Comparison of ENCODE assay signal across 7 mouse cellular contexts in the genomic region with DNA sequence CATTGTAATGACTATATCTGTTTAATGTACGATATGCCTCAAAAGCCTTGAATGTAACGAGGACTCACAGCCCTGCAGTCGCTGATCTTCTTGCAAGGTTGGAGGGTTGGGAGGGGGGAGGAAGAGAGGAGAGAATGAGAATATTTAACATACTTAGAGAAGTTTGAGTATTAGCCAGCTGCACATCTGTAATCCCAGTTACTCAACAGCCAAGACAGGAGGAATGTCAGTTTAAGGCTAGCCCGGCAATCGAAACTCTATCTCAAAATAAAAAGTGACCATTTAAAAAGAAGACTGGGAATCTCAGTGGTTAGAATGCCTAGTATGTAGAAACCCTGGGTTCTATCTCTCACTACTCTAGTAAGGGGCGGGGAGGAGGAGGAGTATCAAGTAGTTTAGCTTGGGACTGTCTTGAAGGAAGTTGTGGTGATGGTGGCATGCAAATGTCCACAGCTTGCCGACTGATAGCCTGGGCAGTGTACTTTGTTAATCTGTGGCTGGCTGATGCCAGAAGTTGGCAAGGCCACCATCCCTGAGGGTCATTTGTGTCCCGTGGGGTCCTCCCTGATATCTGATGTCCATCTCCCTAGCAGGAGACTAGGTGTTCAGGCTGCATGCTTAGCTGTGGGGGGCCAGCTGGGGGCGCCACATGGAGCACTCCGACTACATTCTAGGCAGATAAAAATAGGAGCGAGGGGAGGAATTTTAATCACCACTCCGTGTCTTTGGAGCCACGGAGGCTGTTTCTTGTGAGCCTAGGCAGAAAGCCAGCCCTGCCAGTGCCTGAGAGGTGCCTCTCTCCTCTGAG. TPM values are rescaled to one million over a fixed set of nuclear protein-coding genes. Genes with fewer than 3 reads are reported as not detected.
DNase-seq lines count a peak whose midpoint lies in the region; ATAC-seq and TF ChIP-seq lines count a peak whose summit lies in the region.

No protein-coding gene starts in this region.

- no peak overlapping the region for H3K4me2 ChIP-seq in forebrain, embryonic 16.5 days (ENCODE audit: low read length)

- H3K27me3 ChIP-seq in forebrain, embryonic 16.5 days (replicated peaks; ENCODE audit: control insufficient read depth, insufficient read depth, low read length) = no peaks in the 10 kb centered on the region
- H3K27me3 ChIP-seq in cerebellum, adult 2 months (ENCODE audit: control insufficient read depth, insufficient read depth, low read length) = no peaks in the 10 kb centered on the region

- TF ChIP-seq CTCF in lung, adult 2 months (IDR thresholded peaks at IDR 0.05; ENCODE audit: insufficient read depth, low read length) = 0 out of 2 replicates have a peak, but pooled peaks have one; percentile 16
- TF ChIP-seq CTCF in layer of hippocampus, adult 2 months (conservative IDR thresholded peaks at IDR 0.05) = peak; percentile 72
- TF ChIP-seq CTCF in cerebellum, adult 2 months (IDR thresholded peaks at IDR 0.05; ENCODE audit: borderline replicate concordance, insufficient read depth, low read depth, low read length) = no peak; the same call in 1 of the 2 replicates

- 40% methylated on average over 13 of the region's 13 CpGs for WGBS in lung, adult 2 months
- 51% methylated on average over 13 of the region's 13 CpGs for WGBS in forebrain, embryonic 16.5 days
- 52% methylated on average over 13 of the region's 13 CpGs for WGBS in cerebellum, adult 2 months

- peak; percentile 43 for ATAC-seq in forebrain, embryonic 16.5 days
- ATAC-seq in megakaryocyte progenitor cell, adult 5-6 weeks (replicated peaks; ENCODE audit: poor library complexity) = peak; percentile 28

- peaks cover 49% of the 10 kb centered on the region for H3K4me1 ChIP-seq in lung, adult 2 months (ENCODE audit: control insufficient read depth, insufficient read depth, low read length)
- peaks cover 42% of the 10 kb centered on the region for H3K4me1 ChIP-seq in forebrain, embryonic 16.5 days (replicated peaks; ENCODE audit: control insufficient read depth, insufficient read depth, low read length)
- peaks cover 16% of the 10 kb centered on the region for H3K4me1 ChIP-seq in cerebellum, adult 2 months (ENCODE audit: control insufficient read depth, insufficient read depth, low read length)

- H3K36me3 ChIP-seq in forebrain, embryonic 16.5 days (ENCODE audit: control insufficient read depth, insufficient read depth) = no peaks in the 10 kb centered on the region

- no peak overlapping the region for H3K4me3 ChIP-seq in lung, adult 2 months (replicated peaks; ENCODE audit: extremely low read depth, low read depth, low read length)
- no peak overlapping the region for H3K4me3 ChIP-seq in forebrain, embryonic 16.5 days (replicated peaks; ENCODE audit: low read length)
- no peak overlapping the region for H3K4me3 ChIP-seq in layer of hippocampus, adult 2 months
- no peak overlapping the region for H3K4me3 ChIP-seq in cerebellum, adult 2 months (replicated peaks; ENCODE audit: insufficient read depth, low read depth, low read length)

- TF ChIP-seq POLR2A in lung, adult 2 months (IDR thresholded peaks at IDR 0.05; ENCODE audit: borderline replicate concordance, extremely low read depth, low read depth, low read length) = no peak
- TF ChIP-seq POLR2A in cerebellum, adult 2 months (IDR thresholded peaks at IDR 0.05; ENCODE audit: borderline replicate concordance, insufficient read depth, low read length) = no peak

- no peak overlapping the region for H3K9ac ChIP-seq in forebrain, embryonic 16.5 days (replicated peaks; ENCODE audit: low read depth, low read length)

- no peak overlapping the region for H3K27ac ChIP-seq in forebrain, embryonic 16.5 days (ENCODE audit: low read length)
- H3K27ac ChIP-seq in layer of hippocampus, adult 2 months = no peak overlapping the region
- H3K27ac ChIP-seq in cerebellum, adult 2 months (ENCODE audit: insufficient read depth, low read length) = no peak overlapping the region

- no peaks in the 10 kb centered on the region for H3K9me3 ChIP-seq in forebrain, embryonic 16.5 days (ENCODE audit: control insufficient read depth, low read length)

- DNase-seq in lung, adult 2 months = no peak
- DNase-seq in lung, postnatal 25 days (ENCODE audit: low spot score) = no peak
- DNase-seq in embryo, embryonic 11 days = peak; percentile 53
- DNase-seq in layer of hippocampus, adult 2 months (ENCODE audit: low spot score in 2 of 2) = peak; percentile 29 to 39
- no peak for DNase-seq in cerebellum, adult 2 months

RNA-seq across cellular contexts. Expression of a gene that starts 46.4 kb away (rescaled TPM):
- polyA plus RNA-seq in lung, adult 2 months (2012; rRNA removed) = 143 and 171 TPM in 2 replicates
- polyA plus RNA-seq in forebrain, embryonic 16.5 days (2015; fragmentation: Nextera tagmentation; extraction: Ambion mirVana) = 28.3 and 28.5 TPM in 2 replicates
- total RNA-seq in layer of hippocampus, adult 2 months (2021) = 10 to 100 TPM in 1 of 2 experiments, 1 to 10 TPM in 1; 8.8 to 10.1 TPM
- not detected in 2 replicates for total RNA-seq in megakaryocyte progenitor cell, adult 5-6 weeks (2015)
- 0.17 and 0.54 TPM in 2 replicates for total RNA-seq in megakaryocyte progenitor cell, adult 5-6 weeks (2017)
- polyA plus RNA-seq in cerebellum, adult 2 months (2012; rRNA removed) = 19.4 and 21.5 TPM in 2 replicates

Comparison
In these comparisons a context has a peak if more than half of its experiments do, and no peak if none do; other contexts are left out.
1. DNase-seq: peak in embryo, embryonic 11 days (single experiment) and layer of hippocampus, adult 2 months (2 of 2); none in lung, adult 2 months (single experiment), lung, postnatal 25 days (single experiment) and cerebellum, adult 2 months (0 of 2).